Mouse (Mus musculus) kidney, embryonic 14.5 days (tissue): ENCODE data around the gene Carns1. TPM values are rescaled to one million over a fixed set of nuclear protein-coding genes. Genes with fewer than 3 reads are reported as not detected.

Experiments used
- ATAC-seq: fragments of 200-750 bp; cut with Nextera tagmentation; 2 replicates; pipeline ENCODE4 v1.8.0; 2017; ENCODE audit warnings: moderate number of reproducible peaks, mild to moderate bottlenecking, moderate TSS enrichment, moderate library complexity; ENCODE audit not compliant: low FRiP score, low TSS enrichment
- H3K27ac ChIP-seq: fragments of 300-500 bp; sonication (generic); 2 replicates; pipeline ENCODE4 v1.5.1; 2014; ENCODE audit warnings: low read depth, mild to moderate bottlenecking, low read length, moderate library complexity, mixed read lengths
- H3K27me3 ChIP-seq: fragments of 300-500 bp; sonication (generic); 2 replicates; pipeline ENCODE4 v1.6.1; 2014; ENCODE audit warnings: mild to moderate bottlenecking, low read length; ENCODE audit not compliant: control insufficient read depth, insufficient read depth
- H3K36me3 ChIP-seq: fragments of 300-500 bp; sonication (generic); 2 replicates; pipeline ENCODE4 v1.6.1; 2014; ENCODE audit warnings: low read length, mixed read lengths; ENCODE audit not compliant: control insufficient read depth, insufficient read depth
- H3K4me1 ChIP-seq: fragments of 300-500 bp; sonication (generic); 2 replicates; pipeline ENCODE4 v1.6.1; 2014; ENCODE audit warnings: low read length, mixed read lengths; ENCODE audit not compliant: control insufficient read depth, insufficient read depth
- H3K4me2 ChIP-seq: fragments of 300-500 bp; sonication (generic); replicated peaks from 2 replicates; pipeline ENCODE4 v1.6.1; 2014; ENCODE audit warnings: low read depth, mild to moderate bottlenecking, low read length
- H3K4me3 ChIP-seq: fragments of 300-500 bp; sonication (generic); 2 replicates; pipeline ENCODE4 v1.5.1; 2014; ENCODE audit warnings: mild to moderate bottlenecking, low read length
- H3K9ac ChIP-seq: fragments of 300-500 bp; sonication (generic); 2 replicates; pipeline ENCODE4 v1.6.1; 2014; ENCODE audit warnings: low read depth, mild to moderate bottlenecking, low read length, moderate library complexity
- H3K9me3 ChIP-seq: fragments of 300-500 bp; sonication (generic); 2 replicates; pipeline ENCODE4 v1.6.1; 2016; ENCODE audit warnings: low read length; ENCODE audit not compliant: control insufficient read depth
- WGBS: fragments of 180-500 bp; shearing (Covaris S2); extraction: QIAGEN DNeasy Blood & Tissue Kit; methylation state at CpG from one replicate; pipeline ENCODE4 v1.1.7; 2014; 5-methylcytosine and 5-hydroxymethylcytosine counted together
- polyA plus RNA-seq: library from polyadenylated mRNA; unstranded; fragments of >200 nt; fragmentation: Nextera tagmentation; extraction: Ambion mirVana; gene quantifications from 2 replicates; pipeline ENCODE4 v1.2.1, GENCODE M21; 2014

Carns1 gene
- polyA plus RNA-seq, 1 experiment from 2014 or later = 1.7 TPM

DNA sequence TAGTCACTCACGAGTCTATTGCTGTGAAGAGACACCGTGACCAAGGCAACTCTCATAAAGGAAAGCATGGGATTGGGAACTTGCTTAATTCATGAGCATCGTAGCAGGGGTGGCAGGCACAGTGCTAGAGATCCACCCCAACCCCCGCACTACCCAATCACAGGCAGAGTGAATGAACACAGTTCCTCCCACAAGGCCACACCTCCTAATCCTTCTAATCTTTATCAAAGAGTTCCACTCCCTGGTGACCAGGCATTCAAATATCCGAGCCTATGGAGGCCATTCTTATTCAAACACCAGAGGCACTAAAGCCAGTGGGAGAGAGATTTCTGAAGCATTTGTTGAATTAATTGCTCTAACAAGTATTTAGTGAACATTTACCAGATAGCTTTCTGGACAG is 29.3 kb downstream of the Carns1 start:
- 92% methylated on average over 5 of the region's 5 CpGs for WGBS
- no peak for ATAC-seq
- no peaks in the 10 kb centered on the region for H3K27me3 ChIP-seq
- H3K9me3 ChIP-seq = no peaks in the 10 kb centered on the region
- H3K4me3 ChIP-seq = no peak overlapping the region
- peaks cover 14% of the 10 kb centered on the region for H3K4me1 ChIP-seq
- peaks cover 11% of the 10 kb centered on the region for H3K36me3 ChIP-seq
- H3K4me2 ChIP-seq = no peak overlapping the region
- no peak overlapping the region for H3K27ac ChIP-seq
- no peak overlapping the region for H3K9ac ChIP-seq

DNA sequence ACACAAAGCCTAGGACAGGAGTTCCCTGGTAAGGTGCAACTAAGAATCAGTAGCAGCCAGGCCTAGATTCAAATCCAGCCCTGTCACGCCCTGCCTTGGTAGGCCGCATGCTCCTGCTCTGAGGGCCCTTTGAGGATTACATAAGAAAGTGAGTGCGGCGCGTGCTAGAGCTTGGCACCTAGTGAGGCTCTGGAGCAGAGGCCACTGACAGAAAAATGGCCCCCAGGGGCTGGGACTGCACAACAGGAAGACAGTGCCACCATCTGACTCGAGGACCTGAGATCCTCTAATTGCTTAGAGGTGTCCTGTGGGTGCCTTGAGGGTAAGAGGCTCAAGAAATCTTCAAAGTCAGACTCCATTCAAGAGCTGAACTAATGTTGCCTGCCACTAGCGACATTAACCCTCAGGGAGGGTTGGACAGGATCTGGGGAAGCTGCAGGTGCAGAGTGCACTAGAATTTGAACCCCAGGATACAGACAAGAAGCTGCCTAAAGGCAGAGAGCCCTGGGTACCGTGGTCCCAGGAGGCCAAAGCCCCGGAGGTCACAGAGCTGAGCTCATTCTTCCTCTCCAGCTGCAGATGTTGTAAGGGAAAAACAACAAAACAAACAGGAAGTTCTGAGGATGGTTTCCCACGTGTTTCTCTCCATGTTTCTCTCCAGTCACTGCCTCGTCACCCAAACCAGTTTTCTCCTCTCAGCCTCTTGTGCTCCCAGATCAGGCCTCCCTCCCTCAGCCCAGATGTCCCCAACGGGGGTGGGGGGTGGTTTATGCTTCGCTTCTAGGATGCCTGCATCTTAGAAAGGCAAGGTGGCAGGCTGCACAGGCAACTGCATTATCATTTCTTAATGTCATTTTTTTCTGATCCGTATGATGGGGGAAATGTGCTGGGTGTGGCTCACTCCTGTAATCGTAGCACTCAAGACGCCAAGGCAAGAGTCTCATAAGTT is 30.5 kb downstream of the Carns1 start:
- Histone ChIP-seq H3K4me3 (no peak overlapping the region), H3K4me1 (peaks cover 14% of the 10 kb centered on the region), H3K27me3 (no peaks in the 10 kb centered on the region), H3K9me3 (no peaks in the 10 kb centered on the region), H3K27ac (no peak overlapping the region), H3K4me2 (no peak overlapping the region), H3K9ac (no peak overlapping the region), H3K36me3 (no peaks in the 10 kb centered on the region)
- WGBS = 81% methylated on average over 16 of the region's 16 CpGs
- no peak for ATAC-seq

DNA sequence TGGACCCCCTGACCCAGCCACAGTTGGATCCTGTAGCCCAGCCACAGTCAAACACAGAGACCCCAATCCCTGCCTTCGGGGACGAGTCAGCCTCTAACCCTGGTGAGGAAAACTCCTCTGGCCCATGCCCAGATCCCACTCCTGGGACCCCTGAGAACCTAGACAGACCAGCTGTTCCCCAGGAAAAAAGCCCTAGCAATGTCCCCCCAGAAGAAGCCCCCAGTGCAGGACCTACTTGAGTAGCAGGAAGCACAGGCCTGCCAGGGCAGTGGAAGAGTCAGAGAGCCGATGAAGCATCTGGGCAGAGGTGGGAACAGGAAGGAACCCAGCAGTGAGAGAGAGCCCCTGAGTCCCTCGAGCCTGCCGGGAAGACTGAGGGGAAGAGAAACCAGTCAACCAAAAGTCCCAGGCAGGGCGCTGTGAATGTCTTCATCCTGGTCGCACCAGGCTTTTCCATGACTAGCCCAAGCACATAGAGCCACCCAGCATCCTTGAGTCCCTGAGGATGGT is 31.5 kb downstream of the Carns1 start, which contains the start of gene Cabp4:
Gene Cabp4, minus strand, starts transcription at position 275 of the 510 bp plus-strand sequence.
- Histone ChIP-seq H3K27me3 (no peaks in the 10 kb centered on the region), H3K36me3 (no peaks in the 10 kb centered on the region), H3K9ac (no peak within 1 kb of the TSS), H3K27ac (no peak within 1 kb of the TSS), H3K4me1 (peaks cover 6% of the 10 kb centered on the region), H3K9me3 (no peaks in the 10 kb centered on the region), H3K4me3 (no peak within 1 kb of the TSS), H3K4me2 (no peak within 1 kb of the TSS)
- no peak for ATAC-seq
- 78% methylated on average over 7 of the region's 7 CpGs for WGBS

DNA sequence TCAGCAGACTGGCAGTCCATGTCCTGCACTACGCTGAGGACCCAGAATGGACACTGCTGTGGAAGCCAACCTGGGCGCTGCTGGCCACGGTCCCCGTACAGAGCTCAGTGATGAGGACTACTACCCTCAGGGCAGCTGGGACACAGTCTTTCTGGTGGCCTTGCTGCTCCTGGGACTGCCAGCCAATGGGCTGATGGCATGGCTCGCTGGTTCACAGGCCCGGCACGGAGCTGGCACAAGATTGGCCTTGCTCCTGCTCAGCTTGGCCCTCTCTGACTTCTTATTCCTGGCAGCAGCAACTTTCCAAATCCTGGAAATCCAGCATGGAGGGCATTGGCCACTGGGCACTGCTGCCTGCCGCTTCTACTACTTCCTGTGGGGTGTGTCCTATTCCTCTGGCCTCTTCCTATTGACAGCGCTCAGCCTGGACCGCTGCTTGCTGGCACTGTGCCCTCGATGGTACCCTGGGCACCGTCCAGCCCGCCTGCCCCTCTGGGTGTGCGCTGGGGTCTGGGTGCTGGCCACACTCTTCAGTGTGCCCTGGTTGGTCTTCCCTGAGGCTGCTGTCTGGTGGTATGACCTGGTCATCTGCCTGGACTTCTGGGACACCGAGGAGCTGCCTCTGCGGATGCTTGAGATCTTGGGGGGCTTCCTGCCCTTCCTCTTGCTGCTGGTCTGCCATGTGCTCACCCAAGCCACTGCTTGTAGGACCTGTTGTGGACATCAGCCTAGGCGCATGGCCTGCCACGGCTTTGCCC is 32.7 kb downstream of the Carns1 start:
- peaks cover under 1% of the 10 kb centered on the region for H3K4me1 ChIP-seq
- no peak overlapping the region for H3K27ac ChIP-seq
- H3K4me2 ChIP-seq = no peak overlapping the region
- H3K9ac ChIP-seq = no peak overlapping the region
- ATAC-seq = no peak
- no peaks in the 10 kb centered on the region for H3K36me3 ChIP-seq
- no peaks in the 10 kb centered on the region for H3K9me3 ChIP-seq
- H3K4me3 ChIP-seq = no peak overlapping the region
- H3K27me3 ChIP-seq = no peaks in the 10 kb centered on the region
- 92% methylated on average over 18 of the region's 18 CpGs for WGBS

DNA sequence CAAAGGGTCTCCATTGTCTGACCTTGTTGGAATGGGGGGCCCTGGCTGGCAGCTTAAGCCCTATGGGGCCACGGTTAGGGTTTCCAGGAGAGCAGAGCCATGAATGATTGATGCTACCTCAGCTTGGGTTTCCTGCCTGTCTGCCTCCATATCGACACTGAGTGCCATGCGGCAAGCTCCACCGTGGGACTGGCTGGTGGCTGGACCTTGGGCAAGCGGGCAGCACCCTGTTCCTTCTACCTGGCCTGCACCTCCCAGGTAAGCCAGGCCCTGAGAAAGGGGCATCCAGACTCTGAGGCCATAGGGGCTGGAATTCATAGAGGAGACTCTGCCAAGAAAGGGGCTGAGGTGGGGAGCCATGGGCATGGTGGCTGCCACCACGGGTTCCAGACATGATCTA is 35.1 kb downstream of the Carns1 start:
- Histone ChIP-seq H3K9me3 (no peaks in the 10 kb centered on the region), H3K36me3 (no peaks in the 10 kb centered on the region), H3K27ac (no peak overlapping the region), H3K4me3 (no peak overlapping the region), H3K27me3 (no peaks in the 10 kb centered on the region), H3K4me1 (no peaks in the 10 kb centered on the region), H3K4me2 (no peak overlapping the region), H3K9ac (no peak overlapping the region)
- ATAC-seq = no peak
- WGBS = 63% methylated on average over 6 of the region's 6 CpGs

DNA sequence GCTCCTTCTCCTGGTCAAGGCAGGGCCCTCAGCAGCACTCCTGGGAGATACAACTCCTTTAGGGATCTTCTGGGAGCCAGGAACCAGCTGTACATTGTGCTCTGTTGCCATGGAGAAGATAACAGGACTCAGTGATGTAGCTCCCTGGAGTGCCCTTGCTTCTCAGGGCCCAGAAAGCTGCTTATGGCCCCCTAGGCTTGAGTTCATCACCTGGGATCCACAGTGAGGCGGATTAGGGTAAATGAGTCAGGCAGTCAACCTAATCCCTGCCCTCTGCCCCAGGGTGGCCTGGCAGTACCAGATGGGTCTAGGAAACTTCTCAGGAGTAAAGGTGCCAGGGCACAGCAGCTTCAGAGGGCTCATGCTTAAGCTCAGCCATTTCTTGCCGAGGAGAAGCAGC is 35.8 kb downstream of the Carns1 start, which contains the start of gene Gpr152:
Gene Gpr152, plus strand, starts transcription at position 342 of the 400 bp plus-strand sequence.
- H3K27ac ChIP-seq = no peak within 1 kb of the TSS

DNA sequence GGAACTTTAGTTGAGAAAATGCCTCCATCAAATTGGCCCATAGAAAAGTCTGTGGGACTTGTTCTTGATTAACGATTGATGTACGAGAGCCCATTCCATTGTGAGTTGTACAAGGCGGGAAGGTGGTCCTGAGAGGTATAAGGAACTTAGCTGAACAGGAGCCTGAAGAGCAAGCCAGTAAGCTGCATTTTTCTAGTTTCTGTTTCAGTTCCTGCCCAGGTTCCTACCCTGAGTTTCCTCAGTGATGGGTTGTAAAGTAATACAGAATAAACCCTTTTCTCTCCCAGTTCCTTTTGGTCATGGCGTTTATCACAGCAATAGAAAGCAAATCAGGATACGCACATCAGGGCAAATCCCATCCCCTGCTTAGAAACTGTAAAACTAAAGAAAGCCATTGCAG is 37.4 kb downstream of the Carns1 start:
- H3K36me3 ChIP-seq = peaks cover 1% of the 10 kb centered on the region; the same call in 1 of the 2 replicates
- no peak overlapping the region for H3K27ac ChIP-seq
- H3K4me1 ChIP-seq = no peaks in the 10 kb centered on the region
- WGBS = 77% methylated on average over 5 of the region's 5 CpGs
- H3K4me2 ChIP-seq = no peak overlapping the region
- no peak overlapping the region for H3K9ac ChIP-seq
- H3K9me3 ChIP-seq = no peaks in the 10 kb centered on the region
- H3K4me3 ChIP-seq = no peak overlapping the region
- ATAC-seq = no peak
- H3K27me3 ChIP-seq = no peaks in the 10 kb centered on the region

More for the DNA sequence above, 35.8 kb downstream of the Carns1 start, which contains the start of gene Gpr152:
- no peaks in the 10 kb centered on the region for H3K27me3 ChIP-seq
- H3K9ac ChIP-seq = no peak within 1 kb of the TSS
- no peaks in the 10 kb centered on the region for H3K4me1 ChIP-seq
- WGBS = 89% methylated on average over 2 of the region's 2 CpGs
- no peak within 1 kb of the TSS for H3K4me2 ChIP-seq
- H3K4me3 ChIP-seq = no peak within 1 kb of the TSS
- no peak for ATAC-seq
- no peaks in the 10 kb centered on the region for H3K9me3 ChIP-seq
- no peaks in the 10 kb centered on the region for H3K36me3 ChIP-seq

DNA sequence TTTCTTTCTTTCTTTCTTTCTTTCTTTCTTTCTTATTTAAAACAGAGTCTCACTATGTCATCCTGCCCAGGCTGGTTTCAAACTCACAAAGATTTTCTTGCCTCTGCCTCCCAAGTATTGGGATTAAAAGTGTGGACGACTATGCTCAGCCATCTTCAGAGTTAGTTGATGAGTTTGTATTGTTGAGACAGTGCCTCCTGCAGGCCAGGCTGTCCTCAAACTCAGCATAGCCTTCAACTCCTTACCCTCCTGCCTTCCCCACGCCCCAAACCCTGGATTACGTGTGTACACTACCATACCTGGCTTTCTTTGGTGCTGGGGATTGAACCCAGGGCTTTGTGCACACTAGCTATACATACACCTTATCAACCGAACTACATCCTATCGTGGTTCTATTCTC is 38.8 kb downstream of the Carns1 start:
- H3K27ac ChIP-seq = no peak overlapping the region
- H3K9me3 ChIP-seq = no peaks in the 10 kb centered on the region
- H3K9ac ChIP-seq = no peak overlapping the region
- no peak for ATAC-seq
- no peaks in the 10 kb centered on the region for H3K4me1 ChIP-seq
- no peaks in the 10 kb centered on the region for H3K27me3 ChIP-seq
- peaks cover 16% of the 10 kb centered on the region for H3K36me3 ChIP-seq
- no peak overlapping the region for H3K4me3 ChIP-seq
- 73% methylated on average over 5 of the region's 5 CpGs for WGBS
- H3K4me2 ChIP-seq = no peak overlapping the region
